ENCODE assay signal across 25 mouse cellular contexts in genomic region chr2:5435587-5436253, GRCm38 (mm10).
DNase-seq lines count a peak whose midpoint lies in the region; ATAC-seq lines count a peak whose summit lies in the region.
"Had no signal": no experiment of that assay in that cellular context is flagged by ENCODE, and none has a peak within 500 bp of the region (broad histone marks: within the 10 kb centered on the region; RNA-seq: fewer than 3 reads in every experiment).

No protein-coding gene starts in this region.

- no peaks in the 10 kb centered on the region for H3K27me3 ChIP-seq in forebrain, embryonic 14.5 days (replicated peaks; ENCODE audit: control insufficient read depth, insufficient read depth, low read length)
- no peaks in the 10 kb centered on the region for H3K27me3 ChIP-seq in forebrain, embryonic 11.5 days (ENCODE audit: control insufficient read depth, insufficient read depth, low read length)
- no peaks in the 10 kb centered on the region for H3K27me3 ChIP-seq in neural tube, embryonic 15.5 days (replicated peaks)
- no peaks in the 10 kb centered on the region for H3K27me3 ChIP-seq in hindbrain, embryonic 16.5 days (replicated peaks; ENCODE audit: control insufficient read depth, insufficient read depth, low read length)
- H3K27me3 ChIP-seq: heart, embryonic 15.5 days; intestine, embryonic 15.5 days; liver, embryonic 13.5 days had no signal

- no peak overlapping the region for H3K4me2 ChIP-seq in forebrain, embryonic 14.5 days (ENCODE audit: low read length)
- no peak overlapping the region for H3K4me2 ChIP-seq in forebrain, embryonic 11.5 days (ENCODE audit: low read depth, low read length, severe bottlenecking)
- H3K4me2 ChIP-seq in neural tube, embryonic 15.5 days: no peak overlapping the region
- H3K4me2 ChIP-seq in hindbrain, embryonic 16.5 days (ENCODE audit: low read length): no peak overlapping the region
- H3K4me2 ChIP-seq: heart, embryonic 15.5 days; hindbrain, embryonic 14.5 days; intestine, embryonic 15.5 days; liver, embryonic 13.5 days had no signal

- WGBS in forebrain, embryonic 14.5 days: 82% methylated on average over 16 of the region's 16 CpGs
- 89% methylated on average over 16 of the region's 16 CpGs for WGBS in forebrain, embryonic 11.5 days
- 85% methylated on average over 16 of the region's 16 CpGs for WGBS in neural tube, embryonic 15.5 days
- WGBS in hindbrain, embryonic 16.5 days: 80% methylated on average over 16 of the region's 16 CpGs

- H3K4me1 ChIP-seq in forebrain, embryonic 14.5 days (ENCODE audit: control insufficient read depth, insufficient read depth, low read length): no peaks in the 10 kb centered on the region
- 0 out of 2 replicates have a peak, but pooled peaks cover 3% of the 10 kb centered on the region for H3K4me1 ChIP-seq in forebrain, embryonic 11.5 days (replicated peaks; ENCODE audit: control insufficient read depth, insufficient read depth, low read length)
- no peaks in the 10 kb centered on the region for H3K4me1 ChIP-seq in neural tube, embryonic 15.5 days
- H3K4me1 ChIP-seq in hindbrain, embryonic 16.5 days (ENCODE audit: control insufficient read depth, insufficient read depth, low read depth, low read length): no peaks in the 10 kb centered on the region
- H3K4me1 ChIP-seq: heart, embryonic 15.5 days; liver, embryonic 13.5 days had no signal

- peak; percentile 44 for DNase-seq in forebrain, embryonic 14.5 days (ENCODE audit: low spot score)
- no peak for DNase-seq in forebrain, embryonic 11.5 days (ENCODE audit: low spot score)
- peak; percentile 4 for DNase-seq in neural tube, embryonic 10.5 days (ENCODE audit: extremely low spot score, low spot score)
- peak; percentile 54 for DNase-seq in gonadal fat pad, adult 2 months (ENCODE audit: low read depth)
- DNase-seq in retina, postnatal 1 day: no peak
- no peak for DNase-seq in thymus, postnatal 0 days (ENCODE audit: low spot score)
- DNase-seq: adrenal gland, postnatal 36 days; cerebellum, adult 2 months; cerebellum, postnatal 36 days; gastrocnemius, postnatal 25 days; heart, postnatal 36 days; kidney, adult 8-10 months; kidney, postnatal 36 days; liver, embryonic 13.5 days; lung, adult 2 months; lung, postnatal 14 days; thymus, postnatal 25 days had no signal

- no peak for ATAC-seq in forebrain, embryonic 14.5 days
- no peak for ATAC-seq in forebrain, embryonic 11.5 days (replicated peaks; ENCODE audit: low FRiP score)
- no peak for ATAC-seq in neural tube, embryonic 15.5 days (ENCODE audit: low FRiP score)
- ATAC-seq in hindbrain, embryonic 16.5 days: no peak
- ATAC-seq: CD4-positive, CD25-positive, alpha-beta regulatory T cell, adult 4 months; intestine, embryonic 15.5 days; midbrain, embryonic 16.5 days had no signal

- no peaks in the 10 kb centered on the region for H3K36me3 ChIP-seq in forebrain, embryonic 14.5 days (ENCODE audit: control insufficient read depth, insufficient read depth, low read length)
- no peaks in the 10 kb centered on the region for H3K36me3 ChIP-seq in forebrain, embryonic 11.5 days (ENCODE audit: control insufficient read depth, insufficient read depth, low read length)
- no peaks in the 10 kb centered on the region for H3K36me3 ChIP-seq in neural tube, embryonic 15.5 days
- no peaks in the 10 kb centered on the region for H3K36me3 ChIP-seq in hindbrain, embryonic 16.5 days (ENCODE audit: control insufficient read depth, insufficient read depth, low read length)
- H3K36me3 ChIP-seq: heart, embryonic 15.5 days; intestine, embryonic 15.5 days; liver, embryonic 13.5 days had no signal

- no peak overlapping the region for H3K4me3 ChIP-seq in forebrain, embryonic 14.5 days (ENCODE audit: low read depth, low read length)
- no peak overlapping the region for H3K4me3 ChIP-seq in forebrain, embryonic 11.5 days (ENCODE audit: low read depth, low read length)
- no peak overlapping the region for H3K4me3 ChIP-seq in neural tube, embryonic 15.5 days (replicated peaks)
- no peak overlapping the region for H3K4me3 ChIP-seq in hindbrain, embryonic 16.5 days (ENCODE audit: low read length)
- H3K4me3 ChIP-seq: heart, embryonic 15.5 days; intestine, embryonic 15.5 days; left cerebral cortex, adult 2 months; liver, embryonic 13.5 days had no signal

- H3K9ac ChIP-seq in forebrain, embryonic 14.5 days (ENCODE audit: low read length): no peak overlapping the region
- H3K9ac ChIP-seq in forebrain, embryonic 11.5 days (ENCODE audit: low read length): no peak overlapping the region
- H3K9ac ChIP-seq in neural tube, embryonic 15.5 days (replicated peaks): no peak overlapping the region
- no peak overlapping the region for H3K9ac ChIP-seq in hindbrain, embryonic 16.5 days (ENCODE audit: low read depth, low read length)
- H3K9ac ChIP-seq: heart, embryonic 15.5 days; hindbrain, embryonic 14.5 days; intestine, embryonic 15.5 days; liver, embryonic 13.5 days had no signal

- H3K27ac ChIP-seq in forebrain, embryonic 14.5 days (ENCODE audit: low read depth, low read length): peak overlapping the region; percentile 14; the same call in 1 of the 2 replicates
- H3K27ac ChIP-seq in forebrain, embryonic 11.5 days (ENCODE audit: low read depth, low read length): no peak overlapping the region
- H3K27ac ChIP-seq in neural tube, embryonic 15.5 days (replicated peaks): no peak overlapping the region
- no peak overlapping the region for H3K27ac ChIP-seq in hindbrain, embryonic 16.5 days (ENCODE audit: low read depth, low read length)
- H3K27ac ChIP-seq: heart, embryonic 15.5 days; hindbrain, embryonic 14.5 days; intestine, embryonic 15.5 days; left cerebral cortex, adult 2 months; liver, embryonic 13.5 days had no signal

- no peaks in the 10 kb centered on the region for H3K9me3 ChIP-seq in forebrain, embryonic 14.5 days (replicated peaks; ENCODE audit: control insufficient read depth, low read length)
- H3K9me3 ChIP-seq in forebrain, embryonic 11.5 days (ENCODE audit: control insufficient read depth, low read length): no peaks in the 10 kb centered on the region
- no peaks in the 10 kb centered on the region for H3K9me3 ChIP-seq in neural tube, embryonic 15.5 days (replicated peaks)
- H3K9me3 ChIP-seq in hindbrain, embryonic 16.5 days (ENCODE audit: control insufficient read depth, low read length): no peaks in the 10 kb centered on the region
- H3K9me3 ChIP-seq: heart, embryonic 15.5 days; intestine, embryonic 15.5 days; liver, embryonic 13.5 days had no signal

Comparison
In these comparisons a context has a peak if more than half of its experiments do, and no peak if none do; other contexts are left out.
1. DNase-seq: peak in forebrain, embryonic 14.5 days (single experiment), neural tube, embryonic 10.5 days (single experiment) and gonadal fat pad, adult 2 months (single experiment); none in forebrain, embryonic 11.5 days (single experiment), retina, postnatal 1 day (single experiment) and thymus, postnatal 0 days (single experiment).